Mouse (Mus musculus) bone marrow macrophage, adult 2 months (primary cell): ENCODE data around the gene Rnaseh1.

Experiments
- CTCF ChIP-seq: IDR thresholded peaks from 2 replicates; pipeline ENCODE4 v1.5.1; 2012; ENCODE audit warnings: low read depth, mild to moderate bottlenecking, low read length, moderate library complexity
- POLR2A ChIP-seq: IDR thresholded peaks from 2 replicates; pipeline ENCODE4 v1.6.1; 2012; ENCODE audit warnings: mild to moderate bottlenecking, low read depth, low read length, borderline replicate concordance

DNA sequence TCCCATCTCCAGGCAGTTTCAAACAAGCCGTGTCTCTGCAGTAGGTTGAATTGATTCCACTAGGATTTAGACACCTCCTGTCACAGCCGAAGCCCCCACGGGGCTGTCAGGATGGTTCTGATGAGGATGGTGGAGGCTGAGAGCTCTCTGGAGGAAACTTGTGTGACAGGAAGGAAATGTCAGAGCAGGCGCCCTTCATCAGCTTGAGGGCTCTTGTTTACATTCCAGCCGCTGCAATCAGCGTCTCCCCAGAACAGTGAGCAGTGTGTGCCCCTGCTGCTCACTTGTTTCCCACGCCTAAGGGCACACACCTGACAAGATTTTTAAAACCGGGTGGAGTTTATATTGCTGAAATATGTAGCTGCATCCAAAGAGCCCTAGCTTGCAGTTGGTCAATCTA lies 17.9 kb downstream of the Rnaseh1 start:
- TF ChIP-seq CTCF (no peak), POLR2A (no peak)
